Mouse (Mus musculus): ENCODE results near the gene Slc13a3. TPM values are rescaled to one million over a fixed set of nuclear protein-coding genes. Genes with fewer than 3 reads are reported as not detected.

Gene Slc13a3
- polyA plus RNA-seq, 1 experiment from 2014 or later = 0.87 TPM

- Histone ChIP-seq H3K4me1 (ENCODE audit: control insufficient read depth, insufficient read depth, low read length) (no peaks in the 10 kb centered on the region), H3K27ac (ENCODE audit: low read length) (no peak overlapping the region), H3K36me3 (ENCODE audit: control insufficient read depth, insufficient read depth, low read length) (no peaks in the 10 kb centered on the region), H3K4me2 (ENCODE audit: low read depth, low read length) (no peak overlapping the region), H3K9me3 (replicated peaks; ENCODE audit: control insufficient read depth, low read length) (no peaks in the 10 kb centered on the region), H3K4me3 (replicated peaks; ENCODE audit: low read length) (no peak overlapping the region), H3K9ac (ENCODE audit: low read length) (no peak overlapping the region), H3K27me3 (ENCODE audit: control insufficient read depth, insufficient read depth, low read length) (no peaks in the 10 kb centered on the region)
- no peak for ATAC-seq (ENCODE audit: insufficient read depth, low FRiP score)
- 81% methylated on average over 10 of the region's 10 CpGs for WGBS
Measured at GRCm38 (mm10) chr2:165439613-165440012, 33.4 kb downstream of the Slc13a3 start.

GRCm38 (mm10) chr2:165438881-165439280 is 34.1 kb downstream of the Slc13a3 start:
- no peaks in the 10 kb centered on the region for H3K27me3 ChIP-seq (ENCODE audit: control insufficient read depth, insufficient read depth, low read length)
- H3K36me3 ChIP-seq (ENCODE audit: control insufficient read depth, insufficient read depth, low read length) = no peaks in the 10 kb centered on the region
- H3K4me1 ChIP-seq (ENCODE audit: control insufficient read depth, insufficient read depth, low read length) = no peaks in the 10 kb centered on the region
- H3K4me2 ChIP-seq (ENCODE audit: low read depth, low read length) = no peak overlapping the region
- ATAC-seq (ENCODE audit: insufficient read depth, low FRiP score) = no peak
- no peak overlapping the region for H3K4me3 ChIP-seq (replicated peaks; ENCODE audit: low read length)
- H3K27ac ChIP-seq (ENCODE audit: low read length) = no peak overlapping the region
- WGBS = 73% methylated on average over 7 of the region's 7 CpGs
- no peaks in the 10 kb centered on the region for H3K9me3 ChIP-seq (replicated peaks; ENCODE audit: control insufficient read depth, low read length)
- no peak overlapping the region for H3K9ac ChIP-seq (ENCODE audit: low read length)

- no peak for ATAC-seq (ENCODE audit: insufficient read depth, low FRiP score)
Measured at GRCm38 (mm10) chr2:165428694-165429093, 44.3 kb downstream of the Slc13a3 start.

GRCm38 (mm10) chr2:165420195-165420594 is 52.8 kb downstream of the Slc13a3 start:
- no peak for ATAC-seq (ENCODE audit: insufficient read depth, low FRiP score)
- Histone ChIP-seq H3K27me3 (ENCODE audit: control insufficient read depth, insufficient read depth, low read length) (no peaks in the 10 kb centered on the region), H3K4me3 (replicated peaks; ENCODE audit: low read length) (no peak overlapping the region), H3K4me2 (ENCODE audit: low read depth, low read length) (no peak overlapping the region), H3K36me3 (ENCODE audit: control insufficient read depth, insufficient read depth, low read length) (no peaks in the 10 kb centered on the region), H3K4me1 (ENCODE audit: control insufficient read depth, insufficient read depth, low read length) (no peaks in the 10 kb centered on the region), H3K9me3 (replicated peaks; ENCODE audit: control insufficient read depth, low read length) (no peaks in the 10 kb centered on the region), H3K27ac (ENCODE audit: low read length) (no peak overlapping the region), H3K9ac (ENCODE audit: low read length) (no peak overlapping the region; the same call in 1 of the 2 replicates)
- 80% methylated on average over 2 of the region's 2 CpGs for WGBS

More at GRCm38 (mm10) chr2:165428694-165429093, 44.3 kb downstream of the Slc13a3 start:
- Histone ChIP-seq H3K4me1 (ENCODE audit: control insufficient read depth, insufficient read depth, low read length) (no peaks in the 10 kb centered on the region), H3K9ac (ENCODE audit: low read length) (no peak overlapping the region), H3K27me3 (ENCODE audit: control insufficient read depth, insufficient read depth, low read length) (no peaks in the 10 kb centered on the region), H3K9me3 (replicated peaks; ENCODE audit: control insufficient read depth, low read length) (no peaks in the 10 kb centered on the region), H3K27ac (ENCODE audit: low read length) (no peak overlapping the region), H3K4me2 (ENCODE audit: low read depth, low read length) (no peak overlapping the region), H3K36me3 (ENCODE audit: control insufficient read depth, insufficient read depth, low read length) (no peaks in the 10 kb centered on the region), H3K4me3 (replicated peaks; ENCODE audit: low read length) (no peak overlapping the region)
- WGBS = 25% methylated on average over 7 of the region's 7 CpGs

- Histone ChIP-seq H3K27ac (ENCODE audit: low read length) (no peak overlapping the region), H3K4me1 (ENCODE audit: control insufficient read depth, insufficient read depth, low read length) (no peaks in the 10 kb centered on the region), H3K4me3 (replicated peaks; ENCODE audit: low read length) (no peak overlapping the region), H3K36me3 (ENCODE audit: control insufficient read depth, insufficient read depth, low read length) (no peaks in the 10 kb centered on the region), H3K4me2 (ENCODE audit: low read depth, low read length) (no peak overlapping the region), H3K27me3 (ENCODE audit: control insufficient read depth, insufficient read depth, low read length) (no peaks in the 10 kb centered on the region), H3K9me3 (replicated peaks; ENCODE audit: control insufficient read depth, low read length) (no peaks in the 10 kb centered on the region), H3K9ac (ENCODE audit: low read length) (no peak overlapping the region)
- ATAC-seq (ENCODE audit: insufficient read depth, low FRiP score) = no peak
- 66% methylated on average over 4 of the region's 4 CpGs for WGBS
Measured at GRCm38 (mm10) chr2:165419670-165420111, 53.3 kb downstream of the Slc13a3 start.

GRCm38 (mm10) chr2:165418577-165418976 is 54.5 kb downstream of the Slc13a3 start:
- Histone ChIP-seq H3K4me1 (ENCODE audit: control insufficient read depth, insufficient read depth, low read length) (no peaks in the 10 kb centered on the region), H3K27me3 (ENCODE audit: control insufficient read depth, insufficient read depth, low read length) (no peaks in the 10 kb centered on the region), H3K9ac (ENCODE audit: low read length) (no peak overlapping the region), H3K9me3 (replicated peaks; ENCODE audit: control insufficient read depth, low read length) (no peaks in the 10 kb centered on the region), H3K4me3 (replicated peaks; ENCODE audit: low read length) (no peak overlapping the region), H3K4me2 (ENCODE audit: low read depth, low read length) (no peak overlapping the region), H3K36me3 (ENCODE audit: control insufficient read depth, insufficient read depth, low read length) (no peaks in the 10 kb centered on the region), H3K27ac (ENCODE audit: low read length) (no peak overlapping the region)
- WGBS = 81% methylated on average over 2 of the region's 2 CpGs
- ATAC-seq (ENCODE audit: insufficient read depth, low FRiP score) = no peak

- Histone ChIP-seq H3K4me3 (replicated peaks; ENCODE audit: low read length) (no peak overlapping the region), H3K9ac (ENCODE audit: low read length) (no peak overlapping the region), H3K36me3 (ENCODE audit: control insufficient read depth, insufficient read depth, low read length) (no peaks in the 10 kb centered on the region), H3K27me3 (ENCODE audit: control insufficient read depth, insufficient read depth, low read length) (no peaks in the 10 kb centered on the region), H3K4me2 (ENCODE audit: low read depth, low read length) (no peak overlapping the region), H3K27ac (ENCODE audit: low read length) (no peak overlapping the region), H3K4me1 (ENCODE audit: control insufficient read depth, insufficient read depth, low read length) (no peaks in the 10 kb centered on the region), H3K9me3 (replicated peaks; ENCODE audit: control insufficient read depth, low read length) (no peaks in the 10 kb centered on the region)
- WGBS = 65% methylated on average over 7 of the region's 7 CpGs
- peak; percentile 26; the same call in 1 of the 2 replicates for ATAC-seq (ENCODE audit: insufficient read depth, low FRiP score)
Measured at GRCm38 (mm10) chr2:165417291-165417690, 55.7 kb downstream of the Slc13a3 start.

GRCm38 (mm10) chr2:165415795-165416194 is 57.2 kb downstream of the Slc13a3 start:
- no peak for ATAC-seq (ENCODE audit: insufficient read depth, low FRiP score)
- H3K4me1 ChIP-seq (ENCODE audit: control insufficient read depth, insufficient read depth, low read length) = no peaks in the 10 kb centered on the region
- no peak overlapping the region for H3K4me3 ChIP-seq (replicated peaks; ENCODE audit: low read length)
- H3K36me3 ChIP-seq (ENCODE audit: control insufficient read depth, insufficient read depth, low read length) = no peaks in the 10 kb centered on the region
- no peaks in the 10 kb centered on the region for H3K9me3 ChIP-seq (replicated peaks; ENCODE audit: control insufficient read depth, low read length)
- H3K4me2 ChIP-seq (ENCODE audit: low read depth, low read length) = no peak overlapping the region
- H3K27me3 ChIP-seq (ENCODE audit: control insufficient read depth, insufficient read depth, low read length) = no peaks in the 10 kb centered on the region
- no peak overlapping the region for H3K9ac ChIP-seq (ENCODE audit: low read length)
- 64% methylated on average over 6 of the region's 6 CpGs for WGBS
- no peak overlapping the region for H3K27ac ChIP-seq (ENCODE audit: low read length)

GRCm38 (mm10) chr2:165415141-165415721 is 57.8 kb downstream of the Slc13a3 start:
- Histone ChIP-seq H3K4me1 (ENCODE audit: control insufficient read depth, insufficient read depth, low read length) (no peaks in the 10 kb centered on the region), H3K9ac (ENCODE audit: low read length) (no peak overlapping the region), H3K36me3 (ENCODE audit: control insufficient read depth, insufficient read depth, low read length) (no peaks in the 10 kb centered on the region), H3K4me3 (replicated peaks; ENCODE audit: low read length) (no peak overlapping the region), H3K4me2 (ENCODE audit: low read depth, low read length) (no peak overlapping the region), H3K27ac (ENCODE audit: low read length) (no peak overlapping the region), H3K9me3 (replicated peaks; ENCODE audit: control insufficient read depth, low read length) (no peaks in the 10 kb centered on the region), H3K27me3 (ENCODE audit: control insufficient read depth, insufficient read depth, low read length) (no peaks in the 10 kb centered on the region)
- ATAC-seq (ENCODE audit: insufficient read depth, low FRiP score) = no peak
- WGBS = 43% methylated on average over 11 of the region's 11 CpGs

All from stomach, embryonic 16.5 days (tissue).